Mouse (Mus musculus) G1E-ER4 (cell line): Measurements from ENCODE around the gene Ccdc141. TPM values are rescaled to one million over a fixed set of nuclear protein-coding genes. Genes with fewer than 3 reads are reported as not detected.

Source experiments
- GATA1 ChIP-seq: IDR thresholded peaks from one replicate; pipeline ENCODE4 v1.8.0; 2012; ENCODE audit warnings: low read length, inconsistent platforms
- polyA plus RNA-seq: library from polyadenylated mRNA; stranded (reverse); fragments of >175 nt; gene quantifications from 2 replicates; pipeline ENCODE4 v1.2.3, GENCODE M21; 2012

The Ccdc141 gene
- polyA plus RNA-seq, 1 experiment: not detected

- TF ChIP-seq GATA1: no peak
These were observed 13.2 kb upstream of the Ccdc141 start for GRCm38 (mm10) chr2:77183646-77184045.

- TF ChIP-seq GATA1: no peak
These were observed 12.6 kb upstream of the Ccdc141 start for GRCm38 (mm10) chr2:77182996-77183380.

GRCm38 (mm10) chr2:77182271-77182995 lies 12.0 kb upstream of the Ccdc141 start:
- TF ChIP-seq GATA1: no peak

GRCm38 (mm10) chr2:77177472-77177871 lies 7.0 kb upstream of the Ccdc141 start:
- TF ChIP-seq GATA1: no peak

GRCm38 (mm10) chr2:77176413-77176812 lies 6.0 kb upstream of the Ccdc141 start:
- no peak for TF ChIP-seq GATA1

GRCm38 (mm10) chr2:77175411-77175810 lies 5.0 kb upstream of the Ccdc141 start:
- TF ChIP-seq GATA1: no peak

GRCm38 (mm10) chr2:77174313-77174712 lies 3.9 kb upstream of the Ccdc141 start:
- TF ChIP-seq GATA1: no peak

- TF ChIP-seq GATA1: no peak
These were observed 3.4 kb upstream of the Ccdc141 start for GRCm38 (mm10) chr2:77173821-77174220.

GRCm38 (mm10) chr2:77173366-77173765 lies 2.9 kb upstream of the Ccdc141 start:
- TF ChIP-seq GATA1: no peak

GRCm38 (mm10) chr2:77172241-77172671 lies 1.8 kb upstream of the Ccdc141 start:
- TF ChIP-seq GATA1: no peak

GRCm38 (mm10) chr2:77171444-77172240 lies 1.2 kb upstream of the Ccdc141 start:
- no peak for TF ChIP-seq GATA1

GRCm38 (mm10) chr2:77169916-77170632 lies 362 bp downstream of the Ccdc141 start:
- no peak for TF ChIP-seq GATA1

- no peak for TF ChIP-seq GATA1
These were observed 1.2 kb downstream of the Ccdc141 start for GRCm38 (mm10) chr2:77169218-77169617.

GRCm38 (mm10) chr2:77168781-77169180 lies 1.7 kb downstream of the Ccdc141 start:
- no peak for TF ChIP-seq GATA1

- TF ChIP-seq GATA1: no peak
These were observed 2.3 kb downstream of the Ccdc141 start for GRCm38 (mm10) chr2:77168081-77168685.

- no peak for TF ChIP-seq GATA1
These were observed 4.1 kb downstream of the Ccdc141 start for GRCm38 (mm10) chr2:77166366-77166765.
